Mouse (Mus musculus) stomach, embryonic 16.5 days (tissue): ENCODE data around the gene Clec4g. TPM values are rescaled to one million over a fixed set of nuclear protein-coding genes. Genes with fewer than 3 reads are reported as not detected.

Experiments used
- ATAC-seq: fragments of 200-750 bp; cut with Nextera tagmentation; 2 replicates; pipeline ENCODE4 v1.8.0; 2017; ENCODE audit warnings: moderate number of reproducible peaks, moderate TSS enrichment; ENCODE audit not compliant: insufficient read depth, low FRiP score
- H3K27ac ChIP-seq: fragments of 300-500 bp; sonication (generic); 2 replicates; pipeline ENCODE4 v1.5.1; 2014; ENCODE audit warnings: low read length
- H3K27me3 ChIP-seq: fragments of 300-500 bp; sonication (generic); 2 replicates; pipeline ENCODE4 v1.6.1; 2014; ENCODE audit warnings: low read length, control low read depth, mixed read lengths; ENCODE audit not compliant: control insufficient read depth, insufficient read depth
- H3K36me3 ChIP-seq: fragments of 300-500 bp; sonication (generic); 2 replicates; pipeline ENCODE4 v1.6.1; 2014; ENCODE audit warnings: low read length; ENCODE audit not compliant: control insufficient read depth, insufficient read depth
- H3K4me1 ChIP-seq: fragments of 300-500 bp; sonication (generic); 2 replicates; pipeline ENCODE4 v1.6.1; 2014; ENCODE audit warnings: low read length, control low read depth, mixed read lengths; ENCODE audit not compliant: control insufficient read depth, insufficient read depth
- H3K4me2 ChIP-seq: fragments of 300-500 bp; sonication (generic); 2 replicates; pipeline ENCODE4 v1.6.1; 2014; ENCODE audit warnings: low read depth, low read length, mixed read lengths
- H3K4me3 ChIP-seq: fragments of 300-500 bp; sonication (generic); replicated peaks from 2 replicates; pipeline ENCODE4 v1.5.1; 2014; ENCODE audit warnings: mild to moderate bottlenecking, low read length
- H3K9ac ChIP-seq: fragments of 300-500 bp; sonication (generic); 2 replicates; pipeline ENCODE4 v1.6.1; 2014; ENCODE audit warnings: low read length
- H3K9me3 ChIP-seq: fragments of 300-500 bp; sonication (generic); replicated peaks from 2 replicates; pipeline ENCODE4 v1.6.1; 2016; ENCODE audit warnings: low read length, control low read depth; ENCODE audit not compliant: control insufficient read depth
- WGBS: fragments of 180-500 bp; shearing (Covaris S2); extraction: QIAGEN DNeasy Blood & Tissue Kit; methylation state at CpG from one replicate; pipeline ENCODE4 v1.1.7; 2014; 5-methylcytosine and 5-hydroxymethylcytosine counted together
- polyA plus RNA-seq: library from polyadenylated mRNA; unstranded; fragments of >200 nt; fragmentation: Nextera tagmentation; extraction: Ambion mirVana; gene quantifications from 2 replicates; pipeline ENCODE4 v1.2.1, GENCODE M21; 2015

Clec4g gene
- polyA plus RNA-seq, 1 experiment from 2014 or later: 0.45 TPM

DNA sequence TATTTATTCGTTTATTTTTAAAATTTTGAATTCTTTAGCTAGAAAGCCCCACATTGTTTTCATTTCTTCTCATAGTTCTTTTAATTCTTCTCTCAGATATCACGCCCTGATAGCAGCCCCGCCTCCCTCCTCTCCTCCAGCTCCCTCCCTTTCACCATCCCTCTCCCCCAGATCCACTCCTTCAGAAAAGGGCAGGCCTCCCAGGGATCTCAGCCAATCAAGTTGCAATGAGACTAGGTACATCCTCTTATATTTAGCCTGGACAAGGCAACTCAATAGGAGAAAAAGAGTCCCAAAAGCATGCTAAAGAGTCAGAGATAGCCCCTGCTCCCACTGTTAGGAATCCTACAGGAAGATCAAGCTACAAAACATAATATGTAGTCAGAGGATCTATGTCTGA lies 45.8 kb downstream of the Clec4g start:
- Histone ChIP-seq H3K4me2 (no peak overlapping the region), H3K9ac (no peak overlapping the region), H3K36me3 (peaks cover 9% of the 10 kb centered on the region), H3K27ac (no peak overlapping the region), H3K27me3 (no peaks in the 10 kb centered on the region), H3K9me3 (no peaks in the 10 kb centered on the region), H3K4me3 (no peak overlapping the region), H3K4me1 (peaks cover 11% of the 10 kb centered on the region)
- 52% methylated on average over 3 of the region's 3 CpGs for WGBS
- ATAC-seq: no peak

DNA sequence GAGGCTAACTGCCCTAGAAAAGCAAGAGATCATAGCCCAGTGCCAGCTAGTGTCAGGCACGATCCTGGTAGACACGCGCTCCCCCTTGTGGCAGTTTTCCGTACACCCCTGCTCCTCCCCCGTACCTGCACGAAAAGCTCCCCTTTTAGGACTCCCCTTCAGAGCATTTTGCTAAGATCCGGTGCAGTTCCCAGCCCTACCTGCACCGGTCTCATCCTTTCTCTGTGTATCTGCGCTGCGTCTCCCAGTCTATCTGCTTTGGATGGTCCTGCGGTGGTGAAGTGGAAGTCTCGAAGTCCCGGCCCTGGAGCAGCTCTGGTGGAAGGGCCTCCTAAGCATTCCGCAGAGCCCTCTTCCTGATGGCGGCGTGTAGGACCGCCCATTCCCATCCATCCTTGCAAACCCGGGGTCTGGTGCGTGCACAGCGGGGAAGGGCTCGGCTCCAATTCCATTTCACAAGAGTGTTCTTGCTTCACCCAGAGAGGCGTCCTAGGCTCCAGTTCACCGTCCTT lies 48.4 kb downstream of the Clec4g start, which contains the start of gene Fcor:
TSS of gene Fcor (minus strand) at position 383 of the 512 bp plus-strand sequence.
- H3K9ac ChIP-seq: peak within 1 kb of the TSS; percentile 82
- H3K36me3 ChIP-seq: no peaks in the 10 kb centered on the region
- 0 out of 2 replicates have a peak, but pooled peaks cover under 1% of the 10 kb centered on the region for H3K4me1 ChIP-seq
- H3K4me2 ChIP-seq: peak within 1 kb of the TSS; percentile 74
- H3K4me3 ChIP-seq: peak within 1 kb of the TSS; percentile 70
- ATAC-seq: peak; percentile 81
- WGBS: under 1% methylated on average over 23 of the region's 23 CpGs
- no peaks in the 10 kb centered on the region for H3K9me3 ChIP-seq
- H3K27ac ChIP-seq: peak within 1 kb of the TSS; percentile 56; the same call in 1 of the 2 replicates
- H3K27me3 ChIP-seq: no peaks in the 10 kb centered on the region

DNA sequence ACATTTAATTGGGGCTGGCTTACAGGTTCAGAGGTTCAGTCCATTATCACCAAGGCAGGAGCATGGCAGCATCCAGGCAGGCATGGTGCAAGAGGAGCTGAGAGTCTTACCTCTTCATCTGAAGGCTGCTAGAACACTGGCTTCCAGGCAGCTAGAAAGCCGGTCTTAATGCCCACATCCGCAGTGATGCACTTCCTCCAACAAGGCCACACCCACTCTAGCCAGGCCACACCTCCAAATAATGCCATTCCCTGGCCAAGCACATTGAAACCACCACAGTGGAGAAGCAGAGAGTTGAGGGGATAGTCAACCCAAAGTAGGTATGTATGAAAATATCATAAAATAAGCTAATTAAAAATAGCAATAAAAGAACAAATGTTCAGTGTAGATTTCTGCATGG lies 50.1 kb downstream of the Clec4g start:
- H3K27ac ChIP-seq: no peak overlapping the region
- no peak overlapping the region for H3K4me3 ChIP-seq
- H3K36me3 ChIP-seq: no peaks in the 10 kb centered on the region
- no peak overlapping the region for H3K4me2 ChIP-seq
- no peak for ATAC-seq
- WGBS: 87% methylated on average over 2 of the region's 2 CpGs
- no peak overlapping the region for H3K9ac ChIP-seq
- H3K27me3 ChIP-seq: no peaks in the 10 kb centered on the region
- H3K9me3 ChIP-seq: no peaks in the 10 kb centered on the region
- H3K4me1 ChIP-seq: no peaks in the 10 kb centered on the region

DNA sequence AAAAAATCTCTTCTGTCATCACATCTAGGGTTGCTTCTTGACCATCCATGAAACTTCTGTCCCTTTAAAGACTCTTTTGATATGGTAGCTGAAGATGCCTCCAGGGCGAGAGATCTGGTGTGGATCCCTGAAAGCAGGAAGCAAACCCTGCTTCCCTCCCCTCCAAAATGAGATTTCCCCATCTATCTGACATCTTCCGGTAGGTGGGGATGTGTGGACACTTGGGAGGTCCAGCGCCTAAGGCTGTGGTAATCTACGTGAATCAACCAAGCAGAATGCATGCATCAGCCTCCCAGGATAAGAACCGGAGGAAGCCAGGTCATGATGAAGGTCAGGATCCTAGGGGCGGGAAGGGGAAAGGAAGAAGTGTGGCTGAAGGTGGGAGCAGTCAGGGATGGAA lies 54.9 kb downstream of the Clec4g start, which contains the start of gene Mcemp1:
TSS of gene Mcemp1 (plus strand) at position 248 of the 400 bp plus-strand sequence.
- no peaks in the 10 kb centered on the region for H3K27me3 ChIP-seq
- H3K9ac ChIP-seq: no peak within 1 kb of the TSS
- no peaks in the 10 kb centered on the region for H3K9me3 ChIP-seq
- 69% methylated on average over 6 of the region's 6 CpGs for WGBS
- H3K4me1 ChIP-seq: no peaks in the 10 kb centered on the region
- no peak for ATAC-seq
- H3K27ac ChIP-seq: no peak within 1 kb of the TSS
- no peaks in the 10 kb centered on the region for H3K36me3 ChIP-seq
- H3K4me3 ChIP-seq: no peak within 1 kb of the TSS
- H3K4me2 ChIP-seq: no peak within 1 kb of the TSS

DNA sequence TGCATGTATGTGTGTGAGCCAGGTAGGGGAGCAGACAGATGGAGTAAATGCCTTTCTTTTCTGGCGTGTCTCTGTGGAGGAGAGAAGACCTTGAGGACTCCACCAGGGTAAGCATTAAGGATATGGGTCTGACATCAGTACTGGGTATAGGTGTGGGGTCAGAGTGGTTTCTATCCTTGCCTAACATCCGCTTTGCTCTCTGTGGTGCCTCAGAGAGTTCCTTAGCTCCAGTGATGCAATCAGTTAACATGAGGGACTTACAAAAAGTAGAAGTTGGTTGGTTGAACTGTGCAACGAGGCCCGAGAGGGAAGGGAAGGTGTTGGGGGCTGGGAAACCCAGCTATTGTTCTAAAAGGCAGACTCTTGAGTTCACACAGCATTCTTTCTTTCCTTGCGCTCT lies 56.0 kb downstream of the Clec4g start:
- H3K27ac ChIP-seq: no peak overlapping the region
- no peaks in the 10 kb centered on the region for H3K36me3 ChIP-seq
- H3K4me1 ChIP-seq: no peaks in the 10 kb centered on the region
- no peak overlapping the region for H3K4me3 ChIP-seq
- no peaks in the 10 kb centered on the region for H3K9me3 ChIP-seq
- ATAC-seq: no peak
- H3K4me2 ChIP-seq: no peak overlapping the region
- no peaks in the 10 kb centered on the region for H3K27me3 ChIP-seq
- H3K9ac ChIP-seq: no peak overlapping the region
- WGBS: 55% methylated on average over 5 of the region's 5 CpGs

DNA sequence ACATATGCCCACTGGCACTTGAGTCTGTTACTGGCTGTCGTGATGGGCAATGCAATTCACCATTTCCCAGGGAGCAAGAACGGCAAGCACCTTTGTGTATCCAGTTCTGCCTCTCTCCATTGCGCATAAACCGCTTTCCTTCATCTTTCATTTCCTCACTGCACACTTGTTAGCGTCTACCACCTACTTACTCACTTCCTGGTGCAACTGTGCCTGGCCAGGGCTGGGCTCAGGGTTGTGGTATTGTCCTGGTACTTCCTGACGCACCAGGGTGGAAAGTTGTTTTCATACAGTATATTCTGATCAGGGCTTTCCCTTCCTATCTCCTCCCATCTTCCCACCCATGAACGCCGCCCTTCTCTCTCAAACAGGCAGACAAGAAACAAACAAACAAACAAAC lies 59.6 kb downstream of the Clec4g start:
- WGBS: 78% methylated on average over 8 of the region's 8 CpGs
- no peak overlapping the region for H3K4me2 ChIP-seq
- H3K4me1 ChIP-seq: no peaks in the 10 kb centered on the region
- H3K9ac ChIP-seq: no peak overlapping the region
- H3K4me3 ChIP-seq: no peak overlapping the region
- H3K27me3 ChIP-seq: no peaks in the 10 kb centered on the region
- H3K27ac ChIP-seq: no peak overlapping the region
- no peaks in the 10 kb centered on the region for H3K9me3 ChIP-seq
- no peaks in the 10 kb centered on the region for H3K36me3 ChIP-seq
- no peak for ATAC-seq

Other genes starting within 250 kb of the Clec4g start
- not detected in 2 replicates for gene Tex45, start 249.8 kb downstream of the Clec4g start, polyA plus RNA-seq
- gene Zfp358, start 227.5 kb downstream of the Clec4g start, polyA plus RNA-seq: 32.1 and 32.4 TPM in 2 replicates
- gene Mcoln1, start 220.2 kb downstream of the Clec4g start, polyA plus RNA-seq: 42.4 and 51.4 TPM in 2 replicates
- 36.0 and 37.6 TPM in 2 replicates for gene Pnpla6, start 205.3 kb downstream of the Clec4g start, polyA plus RNA-seq
- 0.97 and 1.1 TPM in 2 replicates for gene C330021F23Rik, start 152.7 kb downstream of the Clec4g start, polyA plus RNA-seq
- gene Camsap3, start 133.4 kb downstream of the Clec4g start, polyA plus RNA-seq: 11.5 and 13.2 TPM in 2 replicates
- 50.8 and 60.3 TPM in 2 replicates for gene Xab2, start 99.3 kb downstream of the Clec4g start, polyA plus RNA-seq
- 91.3 and 106 TPM in 2 replicates for gene Pet100, start 99.1 kb downstream of the Clec4g start, polyA plus RNA-seq
- 0.19 TPM in 1 of 2 replicates, not detected in the other for gene Pcp2, start 95.1 kb downstream of the Clec4g start, polyA plus RNA-seq
- gene Stxbp2, start 89.7 kb downstream of the Clec4g start, polyA plus RNA-seq: 121 and 144 TPM in 2 replicates
- gene Retn, start 64.9 kb downstream of the Clec4g start, polyA plus RNA-seq: not detected in 2 replicates
- gene Mcemp1, start 54.9 kb downstream of the Clec4g start, polyA plus RNA-seq: 2.1 and 2.7 TPM in 2 replicates
- 9.2 and 9.5 TPM in 2 replicates for gene Fcor, start 48.3 kb downstream of the Clec4g start, polyA plus RNA-seq
- gene Trappc5, start 44.4 kb downstream of the Clec4g start, polyA plus RNA-seq: 38.0 and 38.5 TPM in 2 replicates
- 0.17 and 0.20 TPM in 2 replicates for gene Fcer2a, start 26.5 kb downstream of the Clec4g start, polyA plus RNA-seq
- 0.25 and 0.41 TPM in 2 replicates for gene Cd209a, start 28.3 kb upstream of the Clec4g start, polyA plus RNA-seq
- gene Cd209e, start 133.7 kb upstream of the Clec4g start, polyA plus RNA-seq: not detected in 2 replicates
- not detected in 2 replicates for gene Cd209d, start 157.9 kb upstream of the Clec4g start, polyA plus RNA-seq
- gene Cd209b, start 206.2 kb upstream of the Clec4g start, polyA plus RNA-seq: not detected in 2 replicates
- gene Cd209c, start 234.1 kb upstream of the Clec4g start, polyA plus RNA-seq: 0.20 and 0.32 TPM in 2 replicates